Mouse (Mus musculus): ENCODE data around the gene Rps19. TPM values are rescaled to one million over a fixed set of nuclear protein-coding genes. Genes with fewer than 3 reads are reported as not detected.

The Rps19 gene
- polyA plus RNA-seq, 1 experiment from 2014 or later = 1,428 TPM

- DNase-seq (no peak), ATAC-seq (ENCODE audit: low FRiP score, low TSS enrichment) (no peak)
- Histone ChIP-seq H3K36me3 (ENCODE audit: control insufficient read depth, insufficient read depth, low read length) (no peaks in the 10 kb centered on the region), H3K9me3 (ENCODE audit: control insufficient read depth, low read length) (no peaks in the 10 kb centered on the region), H3K27me3 (ENCODE audit: control insufficient read depth, insufficient read depth, low read length) (no peaks in the 10 kb centered on the region), H3K4me2 (ENCODE audit: low read length) (no peak overlapping the region), H3K27ac (replicated peaks; ENCODE audit: low read depth, low read length) (no peak overlapping the region), H3K4me3 (replicated peaks; ENCODE audit: low read depth, low read length) (no peak overlapping the region), H3K4me1 (ENCODE audit: control insufficient read depth, insufficient read depth, low read length) (no peaks in the 10 kb centered on the region), H3K9ac (replicated peaks; ENCODE audit: low read length) (no peak overlapping the region)
- 94% methylated on average over 4 of the region's 4 CpGs for WGBS
Observed at GRCm38 (mm10) chr7:24862853-24863252, 21.3 kb upstream of the Rps19 start.

GRCm38 (mm10) chr7:24864156-24864555, 20.0 kb upstream of the Rps19 start:
- Histone ChIP-seq H3K9me3 (ENCODE audit: control insufficient read depth, low read length) (no peaks in the 10 kb centered on the region), H3K27me3 (ENCODE audit: control insufficient read depth, insufficient read depth, low read length) (no peaks in the 10 kb centered on the region), H3K4me1 (ENCODE audit: control insufficient read depth, insufficient read depth, low read length) (no peaks in the 10 kb centered on the region), H3K9ac (replicated peaks; ENCODE audit: low read length) (no peak overlapping the region), H3K4me3 (replicated peaks; ENCODE audit: low read depth, low read length) (no peak overlapping the region), H3K4me2 (ENCODE audit: low read length) (no peak overlapping the region), H3K27ac (replicated peaks; ENCODE audit: low read depth, low read length) (0 out of 2 replicates have a peak overlapping the region, but pooled peaks have one; percentile 5), H3K36me3 (ENCODE audit: control insufficient read depth, insufficient read depth, low read length) (no peaks in the 10 kb centered on the region)
- WGBS = 29% methylated on average over 6 of the region's 6 CpGs
- no peak for DNase-seq
- no peak for ATAC-seq (ENCODE audit: low FRiP score, low TSS enrichment)

GRCm38 (mm10) chr7:24869080-24869479, 15.1 kb upstream of the Rps19 start:
- 33% methylated on average over 17 of the region's 17 CpGs for WGBS
- H3K27ac ChIP-seq (replicated peaks; ENCODE audit: low read depth, low read length) = no peak overlapping the region
- DNase-seq = no peak
- no peak for ATAC-seq (ENCODE audit: low FRiP score, low TSS enrichment)
- no peak overlapping the region for H3K9ac ChIP-seq (replicated peaks; ENCODE audit: low read length)
- H3K36me3 ChIP-seq (ENCODE audit: control insufficient read depth, insufficient read depth, low read length) = no peaks in the 10 kb centered on the region
- no peaks in the 10 kb centered on the region for H3K27me3 ChIP-seq (ENCODE audit: control insufficient read depth, insufficient read depth, low read length)
- no peaks in the 10 kb centered on the region for H3K4me1 ChIP-seq (ENCODE audit: control insufficient read depth, insufficient read depth, low read length)
- H3K4me3 ChIP-seq (replicated peaks; ENCODE audit: low read depth, low read length) = no peak overlapping the region
- no peaks in the 10 kb centered on the region for H3K9me3 ChIP-seq (ENCODE audit: control insufficient read depth, low read length)
- no peak overlapping the region for H3K4me2 ChIP-seq (ENCODE audit: low read length)

GRCm38 (mm10) chr7:24869532-24870165, 14.5 kb upstream of the Rps19 start, which contains the start of the genes Lypd4 and Dmrtc2:
Gene Lypd4 (minus strand): TSS chr7:24869941.
Gene Dmrtc2 (plus strand): TSS chr7:24870057.
- Histone ChIP-seq H3K27ac (replicated peaks; ENCODE audit: low read depth, low read length) (no peak within 1 kb of the TSS), H3K4me1 (ENCODE audit: control insufficient read depth, insufficient read depth, low read length) (no peaks in the 10 kb centered on the region), H3K27me3 (ENCODE audit: control insufficient read depth, insufficient read depth, low read length) (no peaks in the 10 kb centered on the region), H3K4me3 (replicated peaks; ENCODE audit: low read depth, low read length) (no peak within 1 kb of the TSS), H3K36me3 (ENCODE audit: control insufficient read depth, insufficient read depth, low read length) (no peaks in the 10 kb centered on the region), H3K9me3 (ENCODE audit: control insufficient read depth, low read length) (no peaks in the 10 kb centered on the region), H3K9ac (replicated peaks; ENCODE audit: low read length) (no peak within 1 kb of the TSS), H3K4me2 (ENCODE audit: low read length) (no peak within 1 kb of the TSS)
- DNase-seq (peak; percentile 45), ATAC-seq (ENCODE audit: low FRiP score, low TSS enrichment) (no peak)
- WGBS = 55% methylated on average over 41 of the region's 41 CpGs

GRCm38 (mm10) chr7:24877588-24877987, 6.6 kb upstream of the Rps19 start:
- Histone ChIP-seq H3K4me1 (ENCODE audit: control insufficient read depth, insufficient read depth, low read length) (no peaks in the 10 kb centered on the region), H3K4me3 (replicated peaks; ENCODE audit: low read depth, low read length) (no peak overlapping the region), H3K4me2 (ENCODE audit: low read length) (no peak overlapping the region), H3K27me3 (ENCODE audit: control insufficient read depth, insufficient read depth, low read length) (no peaks in the 10 kb centered on the region), H3K36me3 (ENCODE audit: control insufficient read depth, insufficient read depth, low read length) (no peaks in the 10 kb centered on the region), H3K9ac (replicated peaks; ENCODE audit: low read length) (no peak overlapping the region), H3K27ac (replicated peaks; ENCODE audit: low read depth, low read length) (no peak overlapping the region), H3K9me3 (ENCODE audit: control insufficient read depth, low read length) (no peaks in the 10 kb centered on the region)
- no peak for ATAC-seq (ENCODE audit: low FRiP score, low TSS enrichment)
- DNase-seq = no peak
- 87% methylated on average over 3 of the region's 3 CpGs for WGBS

GRCm38 (mm10) chr7:24879620-24880019, 4.6 kb upstream of the Rps19 start:
- Histone ChIP-seq H3K9ac (replicated peaks; ENCODE audit: low read length) (no peak overlapping the region), H3K36me3 (ENCODE audit: control insufficient read depth, insufficient read depth, low read length) (no peaks in the 10 kb centered on the region), H3K27me3 (ENCODE audit: control insufficient read depth, insufficient read depth, low read length) (no peaks in the 10 kb centered on the region), H3K4me3 (replicated peaks; ENCODE audit: low read depth, low read length) (no peak overlapping the region), H3K9me3 (ENCODE audit: control insufficient read depth, low read length) (no peaks in the 10 kb centered on the region), H3K4me2 (ENCODE audit: low read length) (no peak overlapping the region), H3K4me1 (ENCODE audit: control insufficient read depth, insufficient read depth, low read length) (no peaks in the 10 kb centered on the region), H3K27ac (replicated peaks; ENCODE audit: low read depth, low read length) (no peak overlapping the region)
- ATAC-seq (ENCODE audit: low FRiP score, low TSS enrichment) (no peak), DNase-seq (no peak)
- WGBS = 10% methylated on average over 2 of the region's 2 CpGs

- WGBS = 94% methylated on average over 9 of the region's 9 CpGs
- DNase-seq (no peak), ATAC-seq (ENCODE audit: low FRiP score, low TSS enrichment) (no peak)
- Histone ChIP-seq H3K27ac (replicated peaks; ENCODE audit: low read depth, low read length) (no peak overlapping the region), H3K4me1 (ENCODE audit: control insufficient read depth, insufficient read depth, low read length) (peaks cover 13% of the 10 kb centered on the region), H3K4me2 (ENCODE audit: low read length) (no peak overlapping the region), H3K9ac (replicated peaks; ENCODE audit: low read length) (no peak overlapping the region), H3K9me3 (ENCODE audit: control insufficient read depth, low read length) (no peaks in the 10 kb centered on the region), H3K27me3 (ENCODE audit: control insufficient read depth, insufficient read depth, low read length) (no peaks in the 10 kb centered on the region), H3K36me3 (ENCODE audit: control insufficient read depth, insufficient read depth, low read length) (peaks cover 17% of the 10 kb centered on the region), H3K4me3 (replicated peaks; ENCODE audit: low read depth, low read length) (no peak overlapping the region)
Observed at GRCm38 (mm10) chr7:24882416-24883199, 1.6 kb upstream of the Rps19 start.

- Histone ChIP-seq H3K9me3 (ENCODE audit: control insufficient read depth, low read length) (no peaks in the 10 kb centered on the region), H3K4me2 (ENCODE audit: low read length) (peak overlapping the region; percentile 83), H3K9ac (replicated peaks; ENCODE audit: low read length) (peak overlapping the region; percentile 99), H3K27ac (replicated peaks; ENCODE audit: low read depth, low read length) (peak overlapping the region; percentile 88), H3K4me1 (ENCODE audit: control insufficient read depth, insufficient read depth, low read length) (peaks cover 13% of the 10 kb centered on the region), H3K4me3 (replicated peaks; ENCODE audit: low read depth, low read length) (peak overlapping the region; percentile 98), H3K36me3 (ENCODE audit: control insufficient read depth, insufficient read depth, low read length) (peaks cover 39% of the 10 kb centered on the region), H3K27me3 (ENCODE audit: control insufficient read depth, insufficient read depth, low read length) (no peaks in the 10 kb centered on the region)
- no peak for DNase-seq
- peak; percentile 1; the same call in 1 of the 2 replicates for ATAC-seq (ENCODE audit: low FRiP score, low TSS enrichment)
- WGBS = under 1% methylated on average over 47 of the region's 47 CpGs
Observed at GRCm38 (mm10) chr7:24884693-24885291, 621 bp downstream of the Rps19 start.

All from midbrain, embryonic 14.5 days (tissue).